Mouse (Mus musculus) cerebellum, adult (tissue): ENCODE results near the gene Sphk2.
"Not testable (repeated sequence)": the region's sequence is repeated elsewhere in the genome, so short reads cannot be mapped to it uniquely, and the experiment has no call there.

Experiments used
- ATAC-seq: cut with Nextera tagmentation; 2 replicates; pipeline ENCODE4 v1.9.2; 2017; ENCODE audit warnings: mild to moderate bottlenecking, moderate library complexity, mixed read lengths; ENCODE audit not compliant: insufficient number of reproducible peaks, low FRiP score, low TSS enrichment

The Sphk2 gene

GRCm38 (mm10) chr7:45661702-45662101 is 56.1 kb downstream of the Sphk2 start:
- not testable (repeated sequence) for ATAC-seq

- ATAC-seq, result no peak
These were observed 56.9 kb downstream of the Sphk2 start for GRCm38 (mm10) chr7:45660746-45661478.
